Mouse (Mus musculus) retina, postnatal 7 days (tissue): ENCODE measurements around the gene Oas1f.
"Not testable (repeated sequence)": the region's sequence is repeated elsewhere in the genome, so short reads cannot be mapped to it uniquely, and the experiment has no call there.

Source experiments
- DNase-seq: peaks from one replicate; pipeline ENCODE4 v3.0.0-alpha.2; 2012; ENCODE audit warnings: low read depth, low spot score

Gene Oas1f

GRCm38 (mm10) chr5:120847067-120847466 lies at the start of gene Oas1f:
Gene Oas1f (plus strand): TSS chr5:120847367.
- DNase-seq, result no peak

- not testable (repeated sequence) for DNase-seq
Measured at GRCm38 (mm10) chr5:120798147-120798546, 49.0 kb upstream of the Oas1f start.

- DNase-seq, result not testable (repeated sequence)
Measured at GRCm38 (mm10) chr5:120798943-120799342, 48.2 kb upstream of the Oas1f start.

- DNase-seq, result no peak
Measured at GRCm38 (mm10) chr5:120803596-120803995, 43.6 kb upstream of the Oas1f start.

GRCm38 (mm10) chr5:120806458-120806857 lies 40.7 kb upstream of the Oas1f start:
- peak; percentile 36 for DNase-seq

GRCm38 (mm10) chr5:120809171-120809570 lies 38.0 kb upstream of the Oas1f start:
- DNase-seq, result no peak

GRCm38 (mm10) chr5:120811951-120812819 lies 35.0 kb upstream of the Oas1f start, which contains the start of gene Oas1c:
Gene Oas1c (minus strand): TSS chr5:120812514.
- DNase-seq, result peak; percentile 51

GRCm38 (mm10) chr5:120813023-120813422 lies 34.1 kb upstream of the Oas1f start:
- no peak for DNase-seq

- DNase-seq, result no peak
Measured at GRCm38 (mm10) chr5:120815949-120816348, 31.2 kb upstream of the Oas1f start.

- no peak for DNase-seq
Measured at GRCm38 (mm10) chr5:120818999-120819398, 28.2 kb upstream of the Oas1f start.

- no peak for DNase-seq
Measured at GRCm38 (mm10) chr5:120831031-120831430, 16.1 kb upstream of the Oas1f start.

GRCm38 (mm10) chr5:120833335-120834280 lies 13.6 kb upstream of the Oas1f start:
- no peak for DNase-seq

GRCm38 (mm10) chr5:120836731-120837585 lies 10.2 kb upstream of the Oas1f start:
- peak; percentile 41 for DNase-seq

GRCm38 (mm10) chr5:120844713-120845112 lies 2.5 kb upstream of the Oas1f start:
- no peak for DNase-seq

- peak; percentile 40 for DNase-seq
Measured at GRCm38 (mm10) chr5:120849601-120850136, 2.5 kb downstream of the Oas1f start.

GRCm38 (mm10) chr5:120859241-120859640 lies 12.1 kb downstream of the Oas1f start:
- DNase-seq, result no peak

- no peak for DNase-seq
Measured at GRCm38 (mm10) chr5:120861121-120861520, 14.0 kb downstream of the Oas1f start, which contains the start of gene Oas1h. Gene Oas1h (plus strand): TSS chr5:120861421.

GRCm38 (mm10) chr5:120865336-120865860 lies 18.2 kb downstream of the Oas1f start:
- DNase-seq, result peak; percentile 5

GRCm38 (mm10) chr5:120869436-120870015 lies 22.4 kb downstream of the Oas1f start:
- DNase-seq, result no peak

- DNase-seq, result no peak
Measured at GRCm38 (mm10) chr5:120870081-120870480, 22.9 kb downstream of the Oas1f start.
